Mouse (Mus musculus): Measurements from ENCODE around the gene Thumpd2. TPM values are rescaled to one million over a fixed set of nuclear protein-coding genes. Genes with fewer than 3 reads are reported as not detected.
A peak's percentile ranks its signal among the peaks of the same experiment; 100 is the strongest.

Thumpd2 gene
- polyA plus RNA-seq (2016; fragmentation: Nextera tagmentation; extraction: Ambion mirVana), result 13.8 and 14.6 TPM in 2 replicates

GRCm38 (mm10) chr17:81064979-81065311 lies at the start of gene Thumpd2:
Thumpd2 (minus strand) TSS chr17:81065082.
- Histone ChIP-seq H3K4me1 (peaks cover 11% of the 10 kb centered on the region), H3K36me3 (peaks cover 32% of the 10 kb centered on the region), H3K4me3 (peak within 1 kb of the TSS; percentile 86), H3K27ac (replicated peaks) (peak within 1 kb of the TSS; percentile 97), H3K27me3 (ENCODE audit: low read depth, poor library complexity, severe bottlenecking) (no peaks in the 10 kb centered on the region), H3K9me3 (replicated peaks) (0 out of 2 replicates have a peak, but pooled peaks cover 3% of the 10 kb centered on the region)
- DNase-seq (ENCODE audit: low spot score), result peak; percentile 90
- WGBS, result 2% methylated on average over 29 of the region's 29 CpGs

- 88% methylated on average over 2 of the region's 2 CpGs for WGBS
- no peak for DNase-seq (ENCODE audit: low spot score)
- H3K36me3 ChIP-seq, result no peaks in the 10 kb centered on the region
These were observed 39.4 kb upstream of the Thumpd2 start for GRCm38 (mm10) chr17:81104237-81104636.

GRCm38 (mm10) chr17:81102866-81103265 lies 38.0 kb upstream of the Thumpd2 start:
- no peaks in the 10 kb centered on the region for H3K27me3 ChIP-seq (ENCODE audit: low read depth, poor library complexity, severe bottlenecking)
- H3K36me3 ChIP-seq, result no peaks in the 10 kb centered on the region
- 81% methylated on average over 8 of the region's 8 CpGs for WGBS
- no peak for DNase-seq (ENCODE audit: low spot score)
- no peaks in the 10 kb centered on the region for H3K4me1 ChIP-seq
- no peaks in the 10 kb centered on the region for H3K9me3 ChIP-seq (replicated peaks)
- no peak overlapping the region for H3K27ac ChIP-seq (replicated peaks)
- no peak overlapping the region for H3K4me3 ChIP-seq

More at GRCm38 (mm10) chr17:81104237-81104636, 39.4 kb upstream of the Thumpd2 start:
- no peaks in the 10 kb centered on the region for H3K9me3 ChIP-seq (replicated peaks)
- no peak overlapping the region for H3K4me3 ChIP-seq
- no peaks in the 10 kb centered on the region for H3K4me1 ChIP-seq
- no peaks in the 10 kb centered on the region for H3K27me3 ChIP-seq (ENCODE audit: low read depth, poor library complexity, severe bottlenecking)
- H3K27ac ChIP-seq (replicated peaks), result no peak overlapping the region

GRCm38 (mm10) chr17:81098444-81098843 lies 33.6 kb upstream of the Thumpd2 start:
- H3K9me3 ChIP-seq (replicated peaks), result no peaks in the 10 kb centered on the region
- no peak overlapping the region for H3K27ac ChIP-seq (replicated peaks)
- H3K4me3 ChIP-seq, result no peak overlapping the region
- H3K27me3 ChIP-seq (ENCODE audit: low read depth, poor library complexity, severe bottlenecking), result no peaks in the 10 kb centered on the region
- DNase-seq (ENCODE audit: low spot score), result no peak
- no peaks in the 10 kb centered on the region for H3K4me1 ChIP-seq
- no peaks in the 10 kb centered on the region for H3K36me3 ChIP-seq

- Histone ChIP-seq H3K27ac (replicated peaks) (no peak overlapping the region), H3K4me1 (no peaks in the 10 kb centered on the region), H3K4me3 (no peak overlapping the region), H3K9me3 (replicated peaks) (no peaks in the 10 kb centered on the region), H3K36me3 (no peaks in the 10 kb centered on the region), H3K27me3 (ENCODE audit: low read depth, poor library complexity, severe bottlenecking) (no peaks in the 10 kb centered on the region)
- 75% methylated on average over 2 of the region's 2 CpGs for WGBS
- DNase-seq (ENCODE audit: low spot score), result no peak
These were observed 31.6 kb upstream of the Thumpd2 start for GRCm38 (mm10) chr17:81096490-81096889.

GRCm38 (mm10) chr17:81092794-81093193 lies 27.9 kb upstream of the Thumpd2 start:
- no peaks in the 10 kb centered on the region for H3K9me3 ChIP-seq (replicated peaks)
- H3K4me1 ChIP-seq, result 0 out of 2 replicates have a peak, but pooled peaks cover 4% of the 10 kb centered on the region
- 92% methylated on average over 5 of the region's 5 CpGs for WGBS
- no peaks in the 10 kb centered on the region for H3K36me3 ChIP-seq
- H3K27me3 ChIP-seq (ENCODE audit: low read depth, poor library complexity, severe bottlenecking), result no peaks in the 10 kb centered on the region
- H3K27ac ChIP-seq (replicated peaks), result no peak overlapping the region
- H3K4me3 ChIP-seq, result no peak overlapping the region
- no peak for DNase-seq (ENCODE audit: low spot score)

- no peak overlapping the region for H3K4me3 ChIP-seq
- H3K36me3 ChIP-seq, result no peaks in the 10 kb centered on the region
- WGBS, result 72% methylated on average over 3 of the region's 3 CpGs
- no peak for DNase-seq (ENCODE audit: low spot score)
- H3K27me3 ChIP-seq (ENCODE audit: low read depth, poor library complexity, severe bottlenecking), result no peaks in the 10 kb centered on the region
- H3K9me3 ChIP-seq (replicated peaks), result no peaks in the 10 kb centered on the region
- H3K4me1 ChIP-seq, result 0 out of 2 replicates have a peak, but pooled peaks cover 4% of the 10 kb centered on the region
- no peak overlapping the region for H3K27ac ChIP-seq (replicated peaks)
These were observed 24.0 kb upstream of the Thumpd2 start for GRCm38 (mm10) chr17:81088866-81089265.

- Histone ChIP-seq H3K4me3 (no peak overlapping the region), H3K4me1 (0 out of 2 replicates have a peak, but pooled peaks cover 4% of the 10 kb centered on the region), H3K36me3 (no peaks in the 10 kb centered on the region), H3K9me3 (replicated peaks) (no peaks in the 10 kb centered on the region), H3K27me3 (ENCODE audit: low read depth, poor library complexity, severe bottlenecking) (no peaks in the 10 kb centered on the region), H3K27ac (replicated peaks) (no peak overlapping the region)
- WGBS, result 89% methylated on average over 4 of the region's 4 CpGs
- DNase-seq (ENCODE audit: low spot score), result no peak
These were observed 22.9 kb upstream of the Thumpd2 start for GRCm38 (mm10) chr17:81087735-81088134.

GRCm38 (mm10) chr17:81064279-81064978 lies 453 bp downstream of the Thumpd2 start:
- Histone ChIP-seq H3K36me3 (peaks cover 35% of the 10 kb centered on the region), H3K27me3 (ENCODE audit: low read depth, poor library complexity, severe bottlenecking) (no peaks in the 10 kb centered on the region), H3K4me3 (peak overlapping the region; percentile 86), H3K4me1 (peaks cover 11% of the 10 kb centered on the region), H3K27ac (replicated peaks) (peak overlapping the region; percentile 97), H3K9me3 (replicated peaks) (0 out of 2 replicates have a peak, but pooled peaks cover 3% of the 10 kb centered on the region)
- 21% methylated on average over 28 of the region's 28 CpGs for WGBS
- DNase-seq (ENCODE audit: low spot score), result peak; percentile 25

- no peak for DNase-seq (ENCODE audit: low spot score)
- H3K27me3 ChIP-seq (ENCODE audit: low read depth, poor library complexity, severe bottlenecking), result no peaks in the 10 kb centered on the region
- WGBS, result 89% methylated on average over 3 of the region's 3 CpGs
- H3K9me3 ChIP-seq (replicated peaks), result 0 out of 2 replicates have a peak, but pooled peaks cover 3% of the 10 kb centered on the region
- H3K36me3 ChIP-seq, result peaks cover 35% of the 10 kb centered on the region
- H3K4me3 ChIP-seq, result no peak overlapping the region
- H3K4me1 ChIP-seq, result peaks cover 11% of the 10 kb centered on the region
- no peak overlapping the region for H3K27ac ChIP-seq (replicated peaks)
These were observed 1.5 kb downstream of the Thumpd2 start for GRCm38 (mm10) chr17:81063346-81063745.

GRCm38 (mm10) chr17:81062349-81062871 lies 2.5 kb downstream of the Thumpd2 start:
- H3K4me3 ChIP-seq, result no peak overlapping the region
- H3K36me3 ChIP-seq, result peaks cover 38% of the 10 kb centered on the region
- no peak overlapping the region for H3K27ac ChIP-seq (replicated peaks)
- H3K27me3 ChIP-seq (ENCODE audit: low read depth, poor library complexity, severe bottlenecking), result no peaks in the 10 kb centered on the region
- 0 out of 2 replicates have a peak, but pooled peaks cover 3% of the 10 kb centered on the region for H3K9me3 ChIP-seq (replicated peaks)
- DNase-seq (ENCODE audit: low spot score), result no peak
- H3K4me1 ChIP-seq, result peaks cover 11% of the 10 kb centered on the region
- WGBS, result 81% methylated on average over 6 of the region's 6 CpGs

- peaks cover 43% of the 10 kb centered on the region for H3K36me3 ChIP-seq
- H3K9me3 ChIP-seq (replicated peaks), result 0 out of 2 replicates have a peak, but pooled peaks cover 3% of the 10 kb centered on the region
- DNase-seq (ENCODE audit: low spot score), result no peak
- WGBS, result 89% methylated on average over 8 of the region's 8 CpGs
- no peaks in the 10 kb centered on the region for H3K27me3 ChIP-seq (ENCODE audit: low read depth, poor library complexity, severe bottlenecking)
- H3K4me3 ChIP-seq, result no peak overlapping the region
- no peak overlapping the region for H3K27ac ChIP-seq (replicated peaks)
- H3K4me1 ChIP-seq, result no peaks in the 10 kb centered on the region
These were observed 8.0 kb downstream of the Thumpd2 start for GRCm38 (mm10) chr17:81056796-81057381.

GRCm38 (mm10) chr17:81056035-81056434 lies 8.8 kb downstream of the Thumpd2 start:
- no peaks in the 10 kb centered on the region for H3K9me3 ChIP-seq (replicated peaks)
- 71% methylated on average over 3 of the region's 3 CpGs for WGBS
- H3K36me3 ChIP-seq, result peaks cover 41% of the 10 kb centered on the region

More at GRCm38 (mm10) chr17:81056035-81056434, 8.8 kb downstream of the Thumpd2 start:
- Histone ChIP-seq H3K4me1 (no peaks in the 10 kb centered on the region), H3K4me3 (no peak overlapping the region), H3K27ac (replicated peaks) (no peak overlapping the region), H3K27me3 (ENCODE audit: low read depth, poor library complexity, severe bottlenecking) (no peaks in the 10 kb centered on the region)
- no peak for DNase-seq (ENCODE audit: low spot score)
